Mouse (Mus musculus): ENCODE data around the gene Nfe2l2. TPM values are rescaled to one million over a fixed set of nuclear protein-coding genes. Genes with fewer than 3 reads are reported as not detected.
A peak's percentile ranks its signal among the peaks of the same experiment; 100 is the strongest.

Gene Nfe2l2
- polyA plus RNA-seq, 1 experiment from 2014 or later = 36.2 TPM

DNA sequence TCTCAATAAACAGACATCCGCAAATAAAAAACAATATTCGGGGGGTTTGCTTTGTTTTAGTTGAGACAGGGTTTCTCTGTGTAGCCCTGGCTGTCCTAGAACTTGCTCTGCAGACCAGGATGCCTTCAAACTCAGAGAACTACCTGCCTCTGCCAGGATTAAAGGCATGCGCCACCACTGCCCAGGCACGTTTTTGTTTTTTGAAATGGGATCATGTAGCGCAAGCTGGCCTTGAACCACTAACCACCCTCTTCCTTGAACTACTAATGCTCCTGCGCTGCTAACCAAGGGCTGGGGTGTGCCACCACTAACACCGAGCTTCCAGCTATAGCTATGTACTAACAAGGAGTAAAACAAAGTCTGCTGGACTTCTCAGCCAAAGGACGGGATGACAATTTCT is 24.5 kb downstream of the Nfe2l2 start:
- no peaks in the 10 kb centered on the region for H3K27me3 ChIP-seq
- H3K4me1 ChIP-seq = peaks cover 18% of the 10 kb centered on the region
- no peak overlapping the region for H3K4me2 ChIP-seq (replicated peaks)
- H3K27ac ChIP-seq = no peak overlapping the region
- no peaks in the 10 kb centered on the region for H3K9me3 ChIP-seq
- 91% methylated on average over 8 of the region's 8 CpGs for WGBS
- H3K9ac ChIP-seq = no peak overlapping the region
- H3K4me3 ChIP-seq = no peak overlapping the region
- ATAC-seq (ENCODE audit: insufficient number of reproducible peaks, insufficient read depth, low FRiP score, low TSS enrichment) = no peak
- peaks cover 29% of the 10 kb centered on the region for H3K36me3 ChIP-seq

DNA sequence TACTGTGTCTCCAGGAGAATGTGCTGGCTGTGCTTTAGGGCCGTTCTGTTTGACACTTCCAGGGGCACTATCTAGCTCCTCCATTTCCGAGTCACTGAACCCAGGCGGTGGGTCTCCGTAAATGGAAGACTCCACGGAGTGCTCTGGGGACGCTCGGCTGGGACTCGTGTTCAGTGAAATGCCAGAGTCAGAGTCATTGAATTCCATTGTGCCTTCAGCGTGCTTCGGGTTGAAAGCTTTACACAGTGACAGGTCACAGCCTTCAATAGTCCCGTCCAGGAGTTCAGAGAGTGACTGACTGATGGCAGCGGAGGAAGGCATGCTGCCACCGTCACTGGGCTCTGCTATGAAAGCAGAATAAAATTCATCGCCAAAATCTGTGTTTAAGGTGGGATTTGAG is 27.9 kb downstream of the Nfe2l2 start:
- peaks cover 31% of the 10 kb centered on the region for H3K36me3 ChIP-seq

DNA sequence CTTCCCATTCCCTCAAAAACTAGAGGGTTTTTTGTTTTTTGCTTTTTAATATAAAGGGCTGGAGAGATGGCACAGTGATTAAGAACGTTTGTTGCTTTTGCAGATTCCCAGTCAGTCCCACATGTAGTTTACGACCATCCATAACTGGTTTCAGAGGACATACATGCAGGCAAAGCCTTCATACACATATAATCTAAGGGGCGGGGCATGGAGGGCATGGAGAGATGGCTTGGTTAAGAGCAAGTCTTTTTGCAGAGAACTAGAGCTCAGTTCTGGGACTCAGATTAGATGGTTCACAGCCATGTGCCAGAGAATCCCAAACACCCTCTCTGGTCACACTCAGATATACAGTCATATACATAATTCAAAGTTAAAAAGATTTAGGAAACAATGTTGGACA is 31.9 kb downstream of the Nfe2l2 start:
- H3K9me3 ChIP-seq = no peaks in the 10 kb centered on the region
- no peak overlapping the region for H3K9ac ChIP-seq
- no peak for ATAC-seq (ENCODE audit: insufficient number of reproducible peaks, insufficient read depth, low FRiP score, low TSS enrichment)
- H3K27me3 ChIP-seq = no peaks in the 10 kb centered on the region
- 71% methylated on average over 3 of the region's 3 CpGs for whole genome bisulfite sequencing
- H3K4me3 ChIP-seq = no peak overlapping the region
- no peaks in the 10 kb centered on the region for H3K4me1 ChIP-seq
- H3K27ac ChIP-seq = no peak overlapping the region
- peaks cover 21% of the 10 kb centered on the region for H3K36me3 ChIP-seq
- no peak overlapping the region for H3K4me2 ChIP-seq (replicated peaks)

More for the DNA sequence above, 27.9 kb downstream of the Nfe2l2 start:
- Histone ChIP-seq H3K27me3 (no peaks in the 10 kb centered on the region), H3K27ac (no peak overlapping the region), H3K4me2 (replicated peaks) (no peak overlapping the region), H3K9ac (no peak overlapping the region), H3K9me3 (no peaks in the 10 kb centered on the region), H3K4me1 (peaks cover 9% of the 10 kb centered on the region), H3K4me3 (no peak overlapping the region)
- ATAC-seq (ENCODE audit: insufficient number of reproducible peaks, insufficient read depth, low FRiP score, low TSS enrichment) = no peak
- 90% methylated on average over 14 of the region's 14 CpGs for WGBS

DNA sequence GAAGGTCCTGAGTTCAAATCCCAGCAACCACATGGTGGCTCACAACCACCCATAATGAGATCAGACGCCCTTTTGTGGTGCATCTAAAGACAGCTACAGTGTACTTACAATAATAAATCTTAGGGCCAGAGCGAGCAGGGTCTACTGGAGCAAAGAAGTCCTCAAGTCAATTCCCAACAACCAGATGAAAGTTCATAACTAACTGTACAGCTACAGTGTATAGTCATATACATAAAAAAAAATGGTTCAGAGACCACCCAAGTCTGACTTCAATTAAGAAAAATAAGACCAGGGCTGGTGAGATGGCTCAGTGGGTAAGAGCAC is 33.1 kb downstream of the Nfe2l2 start:
- H3K4me2 ChIP-seq (replicated peaks) = no peak overlapping the region
- WGBS = 89% methylated on average over 2 of the region's 2 CpGs
- H3K27me3 ChIP-seq = no peaks in the 10 kb centered on the region
- no peak overlapping the region for H3K27ac ChIP-seq
- H3K4me3 ChIP-seq = no peak overlapping the region
- H3K4me1 ChIP-seq = no peaks in the 10 kb centered on the region
- H3K36me3 ChIP-seq = peaks cover 10% of the 10 kb centered on the region
- H3K9ac ChIP-seq = no peak overlapping the region
- ATAC-seq (ENCODE audit: insufficient number of reproducible peaks, insufficient read depth, low FRiP score, low TSS enrichment) = no peak
- H3K9me3 ChIP-seq = no peaks in the 10 kb centered on the region

DNA sequence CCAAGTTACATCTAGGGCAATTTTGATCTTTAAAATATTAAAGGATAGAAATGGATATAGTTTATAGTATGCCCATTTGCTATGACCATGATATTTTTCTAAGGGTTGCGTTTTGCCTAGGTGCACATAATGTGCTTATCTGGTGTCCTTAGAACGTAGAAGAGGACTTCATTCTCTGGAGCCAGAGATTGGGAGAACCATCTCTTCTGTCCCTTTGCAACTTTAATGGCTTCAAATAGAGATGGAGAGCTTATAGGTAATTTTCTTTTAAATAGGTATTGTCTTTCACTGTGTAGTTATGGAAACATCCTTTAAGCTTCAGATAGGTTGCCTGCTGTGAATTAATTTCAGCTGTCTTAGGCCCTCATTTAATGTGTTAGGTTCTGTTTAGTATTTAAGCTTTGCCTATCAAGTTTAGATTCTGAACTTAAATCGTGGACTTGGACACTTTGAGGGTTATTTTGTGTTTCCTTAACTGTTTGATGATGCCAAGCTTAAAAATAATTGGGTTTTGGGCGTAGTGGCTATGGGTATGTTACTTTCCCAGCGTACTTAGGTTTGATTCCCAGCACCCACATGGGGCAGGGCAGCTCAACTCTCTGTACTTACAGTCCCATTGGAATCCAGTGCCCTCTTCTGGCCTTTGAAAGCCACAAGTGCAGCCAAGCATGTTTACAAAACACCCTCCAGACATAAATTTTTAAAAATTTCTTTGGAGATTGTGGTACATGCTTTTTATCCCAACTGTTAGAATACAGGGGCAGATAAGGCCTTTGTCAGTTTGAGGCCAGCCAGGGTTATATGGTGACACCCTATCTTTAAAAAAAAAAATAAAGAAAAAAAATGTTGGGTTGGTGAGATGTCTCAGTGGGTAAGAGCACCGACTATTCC is 33.8 kb downstream of the Nfe2l2 start:
- H3K36me3 ChIP-seq = peaks cover 4% of the 10 kb centered on the region
- H3K4me3 ChIP-seq = no peak overlapping the region
- H3K4me1 ChIP-seq = no peaks in the 10 kb centered on the region
- ATAC-seq (ENCODE audit: insufficient number of reproducible peaks, insufficient read depth, low FRiP score, low TSS enrichment) = no peak
- no peaks in the 10 kb centered on the region for H3K27me3 ChIP-seq
- no peak overlapping the region for H3K4me2 ChIP-seq (replicated peaks)
- H3K9me3 ChIP-seq = no peaks in the 10 kb centered on the region
- 84% methylated on average over 6 of the region's 6 CpGs for WGBS
- no peak overlapping the region for H3K9ac ChIP-seq
- H3K27ac ChIP-seq = no peak overlapping the region

DNA sequence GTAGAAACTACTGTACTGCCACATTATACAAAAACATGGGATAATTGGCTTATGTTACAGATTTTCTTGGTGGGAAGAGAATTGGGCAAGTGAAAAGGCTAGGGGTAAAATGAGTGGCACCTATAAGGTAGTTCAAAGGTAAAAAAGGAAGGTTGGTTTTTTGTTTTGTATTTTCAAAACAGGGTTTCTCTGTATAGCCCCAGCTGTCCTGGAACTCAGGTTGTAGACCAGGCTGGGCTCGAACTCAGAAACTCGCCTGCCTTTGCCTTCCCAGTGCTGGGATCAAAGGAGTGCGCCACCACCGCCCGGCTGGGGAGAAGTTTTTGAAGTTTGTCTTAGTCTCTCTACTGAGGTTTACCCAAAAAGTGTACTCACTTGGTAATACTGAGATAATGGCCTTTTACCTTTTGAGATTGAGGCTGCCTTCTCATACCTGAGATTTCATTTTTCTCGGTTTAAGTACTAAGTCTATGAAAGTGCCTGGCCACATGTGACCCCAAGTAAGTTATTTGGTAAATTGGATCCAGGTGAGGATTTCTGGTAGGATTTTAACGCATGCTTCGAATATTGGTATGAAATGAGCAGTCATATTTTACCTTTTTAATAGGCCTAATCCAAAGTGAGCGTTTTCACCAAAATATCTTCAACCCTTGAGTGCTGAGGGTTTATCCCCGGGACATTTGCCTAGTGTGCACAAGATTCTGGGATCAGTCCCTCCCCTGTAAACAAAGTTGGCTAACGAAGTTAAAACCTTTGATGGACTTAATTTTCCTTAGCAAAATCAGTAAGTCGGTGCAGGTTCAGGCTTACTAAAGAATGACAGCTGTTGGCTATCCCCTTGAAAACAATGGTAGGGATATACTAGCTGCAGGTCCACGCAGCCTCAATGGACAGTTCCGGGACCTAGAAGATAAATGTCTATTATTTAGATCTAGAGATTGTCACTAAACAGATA is 34.7 kb downstream of the Nfe2l2 start:
- no peaks in the 10 kb centered on the region for H3K9me3 ChIP-seq
- H3K27ac ChIP-seq = 0 out of 2 replicates have a peak overlapping the region, but pooled peaks have one; percentile 30
- H3K27me3 ChIP-seq = no peaks in the 10 kb centered on the region
- no peak overlapping the region for H3K9ac ChIP-seq
- no peak overlapping the region for H3K4me3 ChIP-seq
- no peaks in the 10 kb centered on the region for H3K4me1 ChIP-seq
- no peak overlapping the region for H3K4me2 ChIP-seq (replicated peaks)
- peaks cover 4% of the 10 kb centered on the region; the same call in 1 of the 2 replicates for H3K36me3 ChIP-seq
- 31% methylated on average over 14 of the region's 14 CpGs for WGBS
- peak; percentile 18; the same call in 1 of the 2 replicates for ATAC-seq (ENCODE audit: insufficient number of reproducible peaks, insufficient read depth, low FRiP score, low TSS enrichment)

DNA sequence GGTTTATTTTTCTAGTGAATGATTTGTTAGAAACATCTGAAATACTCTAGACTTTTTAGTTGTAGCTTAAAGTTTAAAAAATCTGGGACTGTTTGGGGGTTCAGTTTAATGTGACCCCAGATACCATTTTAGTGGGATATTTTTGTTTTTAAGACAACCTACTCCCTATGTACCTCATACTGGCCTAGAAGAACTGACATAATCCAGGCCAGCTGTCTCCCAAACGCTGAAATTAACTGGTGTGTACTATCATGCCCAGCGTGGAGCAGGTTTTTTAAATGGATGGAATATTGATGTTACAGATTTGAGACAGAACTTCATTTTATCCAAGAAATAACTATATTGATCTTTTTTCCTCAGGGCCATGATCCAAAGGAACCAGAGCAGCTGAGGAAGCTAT is 43.3 kb downstream of the Nfe2l2 start:
- Histone ChIP-seq H3K4me3 (peak overlapping the region; percentile 89), H3K9me3 (no peaks in the 10 kb centered on the region), H3K36me3 (peaks cover 30% of the 10 kb centered on the region), H3K27me3 (no peaks in the 10 kb centered on the region), H3K27ac (peak overlapping the region; percentile 32; the same call in 1 of the 2 replicates), H3K9ac (peak overlapping the region; percentile 96), H3K4me2 (replicated peaks) (peak overlapping the region; percentile 90), H3K4me1 (peaks cover 19% of the 10 kb centered on the region)
- no peak for ATAC-seq (ENCODE audit: insufficient number of reproducible peaks, insufficient read depth, low FRiP score, low TSS enrichment)
- WGBS = 20% methylated on average over 2 of the region's 2 CpGs

DNA sequence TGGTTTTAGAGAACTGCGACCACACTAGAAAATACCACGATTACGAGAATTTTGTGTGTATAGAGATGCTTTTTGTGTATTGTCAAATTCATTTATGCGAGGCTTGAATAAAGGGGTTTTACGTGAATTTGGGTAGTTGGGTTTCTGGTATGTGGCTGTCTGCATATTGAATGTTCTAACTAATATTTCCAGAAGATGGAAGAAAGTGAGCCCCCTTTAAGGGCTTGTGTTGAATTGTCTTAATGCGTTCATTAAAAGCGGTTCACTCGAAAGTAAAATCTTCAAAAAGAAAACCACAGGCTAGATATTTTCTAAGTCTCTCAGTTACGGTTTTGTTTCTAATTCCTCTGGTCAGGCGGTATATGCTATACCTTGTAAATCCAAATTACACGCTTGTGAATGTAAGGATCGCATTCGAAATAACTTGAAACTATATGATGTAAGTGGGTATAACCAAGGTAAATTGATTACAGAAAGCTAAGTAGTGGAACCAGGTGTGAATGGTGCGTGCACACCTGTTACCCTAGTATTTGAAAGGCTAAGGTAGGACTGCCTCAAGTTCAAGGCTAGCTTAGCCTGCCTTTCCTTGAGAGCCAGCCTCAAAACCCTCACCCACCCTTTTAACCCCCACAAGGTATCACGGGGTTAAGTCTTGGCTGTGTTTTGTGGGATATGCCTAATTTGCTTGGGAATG is 44.0 kb downstream of the Nfe2l2 start:
- no peak for ATAC-seq (ENCODE audit: insufficient number of reproducible peaks, insufficient read depth, low FRiP score, low TSS enrichment)
- H3K4me1 ChIP-seq = peaks cover 19% of the 10 kb centered on the region
- H3K27me3 ChIP-seq = no peaks in the 10 kb centered on the region
- H3K9me3 ChIP-seq = no peaks in the 10 kb centered on the region
- H3K4me3 ChIP-seq = peak overlapping the region; percentile 89
- peaks cover 30% of the 10 kb centered on the region for H3K36me3 ChIP-seq
- peak overlapping the region; percentile 90 for H3K4me2 ChIP-seq (replicated peaks)
- peak overlapping the region; percentile 96 for H3K9ac ChIP-seq
- peak overlapping the region; percentile 97 for H3K27ac ChIP-seq
- 4% methylated on average over 15 of the region's 15 CpGs for WGBS

DNA sequence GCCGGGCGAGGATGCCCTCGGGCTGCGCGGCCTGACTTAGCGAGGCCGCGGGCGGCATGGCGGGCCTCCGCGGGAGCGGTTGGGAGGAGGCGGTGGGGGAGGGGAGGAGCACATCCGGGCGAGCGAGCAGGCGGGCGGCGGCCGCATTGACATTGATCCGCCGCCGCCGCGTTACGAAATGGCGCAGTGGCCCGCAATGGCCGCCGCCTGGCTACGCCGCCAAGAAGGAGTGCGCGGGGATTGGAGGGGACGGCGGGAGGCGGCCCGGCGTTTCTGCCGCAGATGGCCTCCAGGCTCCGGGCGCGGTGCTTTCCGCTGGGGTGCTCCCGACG is 44.8 kb downstream of the Nfe2l2 start:
- H3K9ac ChIP-seq = peak overlapping the region; percentile 96
- peak; percentile 28 for ATAC-seq (ENCODE audit: insufficient number of reproducible peaks, insufficient read depth, low FRiP score, low TSS enrichment)
- no peaks in the 10 kb centered on the region for H3K9me3 ChIP-seq
- H3K36me3 ChIP-seq = peaks cover 24% of the 10 kb centered on the region
- under 1% methylated on average over 45 of the region's 47 CpGs for WGBS
- H3K27ac ChIP-seq = peak overlapping the region; percentile 97
- peak overlapping the region; percentile 90; the same call in 1 of the 2 replicates for H3K4me2 ChIP-seq (replicated peaks)
- peak overlapping the region; percentile 89 for H3K4me3 ChIP-seq
- no peaks in the 10 kb centered on the region for H3K27me3 ChIP-seq
- peaks cover 19% of the 10 kb centered on the region for H3K4me1 ChIP-seq

DNA sequence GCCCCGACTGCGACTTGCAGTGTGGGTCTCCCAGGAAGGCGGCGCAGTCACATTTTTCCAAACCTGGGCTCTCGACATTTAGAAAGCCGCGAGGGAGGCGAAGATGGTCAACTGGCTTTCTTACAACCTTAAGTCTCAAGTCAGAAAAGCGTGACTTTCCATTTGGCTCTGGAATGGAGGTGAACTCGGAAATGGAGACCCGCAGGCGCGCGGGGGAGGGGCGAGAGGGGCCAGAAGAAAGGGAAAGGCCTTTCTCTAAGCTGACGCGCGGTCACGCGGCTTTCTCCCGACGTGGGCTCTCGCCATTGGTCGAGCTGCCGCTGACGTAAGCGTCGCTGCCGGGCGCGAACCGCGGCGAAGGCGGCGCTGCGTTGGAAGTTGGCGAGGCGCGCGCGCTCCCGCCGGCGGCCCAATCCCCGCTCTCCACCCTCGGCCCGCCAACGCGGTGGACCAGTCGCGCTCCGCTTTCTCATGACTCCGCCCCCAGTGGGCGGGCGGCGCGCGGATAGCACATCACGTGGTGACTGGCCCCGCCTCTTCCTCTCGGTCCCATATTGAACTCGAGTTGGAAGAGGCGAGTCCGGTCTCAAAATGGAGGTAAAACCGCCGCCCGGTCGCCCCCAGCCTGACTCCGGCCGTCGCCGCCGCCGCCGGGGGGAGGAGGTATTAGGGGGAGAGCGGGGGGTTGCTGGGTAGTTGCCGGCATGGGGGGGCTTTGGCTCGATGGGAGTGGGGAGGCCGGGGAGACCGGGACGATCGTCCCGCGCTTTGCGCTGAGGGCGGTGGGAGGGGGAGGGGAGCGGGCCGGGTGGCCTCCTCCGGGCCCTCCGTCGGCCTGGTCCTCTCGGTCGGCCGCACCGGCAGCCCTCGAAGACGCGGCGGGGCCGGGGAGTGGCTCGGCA is 45.5 kb downstream of the Nfe2l2 start, which contains the start of gene Hnrnpa3:
Gene Hnrnpa3 (plus strand): TSS at position 535 of the 902 bp plus-strand sequence.
- Histone ChIP-seq H3K27ac (peak within 1 kb of the TSS; percentile 99), H3K4me3 (peak within 1 kb of the TSS; percentile 89), H3K9ac (peak within 1 kb of the TSS; percentile 96), H3K4me1 (peaks cover 19% of the 10 kb centered on the region), H3K9me3 (no peaks in the 10 kb centered on the region), H3K4me2 (replicated peaks) (peak within 1 kb of the TSS; percentile 90), H3K27me3 (no peaks in the 10 kb centered on the region), H3K36me3 (peaks cover 18% of the 10 kb centered on the region)
- WGBS = under 1% methylated on average over 87 of the region's 102 CpGs
- peak; percentile 94 for ATAC-seq (ENCODE audit: insufficient number of reproducible peaks, insufficient read depth, low FRiP score, low TSS enrichment)
